Mouse (Mus musculus) gastrocnemius, postnatal 4 days (tissue): ENCODE results near the gene Ncbp2. TPM values are rescaled to one million over a fixed set of nuclear protein-coding genes. Genes with fewer than 3 reads are reported as not detected.

Source experiments
- DNase-seq, 2 experiments: peaks; one replicate each; pipeline ENCODE4 v3.0.0; 2021 to 2022; ENCODE audit warnings: low spot score in 2 of 2, mixed read lengths in 2 of 2
- long read RNA-seq, 2 experiments: library from polyadenylated mRNA; stranded (forward); transcript quantifications; one replicate each; pipeline ENCODE4 v2.0.0; 2021
- total RNA-seq, 2 experiments: library from RNA; stranded (reverse); gene quantifications; 2 replicates each; pipeline ENCODE4 v1.2.3; 2021

The Ncbp2 gene
- total RNA-seq, result 10 to 100 TPM; 33.2 to 35.1 TPM
- long read RNA-seq, experiment 1, transcript Ncbp2-201 (4 exons, 2,070 nt), result major isoform, 47 of 52 reads
- long read RNA-seq, experiment 1, partial matches to known transcripts, result 3 of 52 reads
- long read RNA-seq, experiment 1, other reads (novel, unspliced or antisense), result 2 of 52 reads
- long read RNA-seq, experiment 2, transcript Ncbp2-201 (4 exons, 2,070 nt), result major isoform, 45 of 48 reads
- long read RNA-seq, experiment 2, partial matches to known transcripts, result 1 of 48 reads
- long read RNA-seq, experiment 2, other reads (novel, unspliced or antisense), result 2 of 48 reads

- peak; percentile 96 to 97 for DNase-seq
Measured at GRCm38 (mm10) chr16:31948345-31948774, at the start of gene Ncbp2, which contains the start of gene 0610012G03Rik. TSS of gene Ncbp2 (plus strand) at chr16:31948513. TSS of gene 0610012G03Rik (minus strand) at chr16:31948494.

- no peak for DNase-seq
Measured at GRCm38 (mm10) chr16:31898546-31899326, 49.6 kb upstream of the Ncbp2 start.

- DNase-seq, result no peak
Measured at GRCm38 (mm10) chr16:31901886-31902285, 46.4 kb upstream of the Ncbp2 start.

DNA sequence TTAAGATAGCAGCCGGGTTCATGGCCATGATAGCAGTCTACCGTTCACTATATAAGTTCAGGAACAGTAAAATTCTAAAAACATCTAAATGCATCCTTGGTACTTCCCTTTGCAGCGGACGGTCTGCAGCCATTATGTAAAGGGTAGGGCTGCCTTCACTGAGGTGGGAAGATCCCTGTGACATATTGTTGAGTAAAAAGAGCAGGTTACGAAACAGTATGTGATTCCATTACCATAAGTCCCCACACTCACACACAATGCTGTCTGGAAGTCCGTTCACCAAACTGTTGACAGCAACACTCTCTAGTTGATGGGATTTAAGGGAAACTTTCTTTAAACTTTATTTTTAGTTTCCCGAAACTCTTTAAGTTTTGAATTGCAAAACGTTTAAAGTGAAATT, 45.1 kb upstream of the Ncbp2 start:
- DNase-seq, result no peak

DNA sequence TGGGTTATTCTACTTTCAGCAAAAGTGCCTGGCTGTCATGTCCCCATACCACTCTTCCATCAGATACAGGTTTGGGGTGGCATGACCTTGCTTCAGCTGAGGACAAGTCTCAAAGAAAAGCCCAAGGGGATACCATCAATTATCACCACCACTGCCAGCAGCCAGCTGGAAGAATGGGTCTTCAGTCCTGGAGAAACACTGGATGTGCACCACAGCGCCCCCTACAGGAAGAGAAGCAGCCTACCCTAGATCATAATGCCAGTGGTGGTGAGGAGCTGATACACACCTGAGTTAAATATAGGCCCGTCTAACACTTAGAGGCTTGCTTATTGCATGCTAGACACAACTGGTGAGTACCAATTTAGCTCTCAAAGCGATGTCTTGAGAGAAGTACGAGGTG, 43.0 kb upstream of the Ncbp2 start:
- DNase-seq, result no peak

- DNase-seq, result no peak
Measured at GRCm38 (mm10) chr16:31905891-31906825, 42.2 kb upstream of the Ncbp2 start.

GRCm38 (mm10) chr16:31906896-31907295, 41.4 kb upstream of the Ncbp2 start:
- DNase-seq, result peak in 1 of 2 experiments; percentile 52

- no peak for DNase-seq
Measured at GRCm38 (mm10) chr16:31908959-31909358, 39.4 kb upstream of the Ncbp2 start.

DNA sequence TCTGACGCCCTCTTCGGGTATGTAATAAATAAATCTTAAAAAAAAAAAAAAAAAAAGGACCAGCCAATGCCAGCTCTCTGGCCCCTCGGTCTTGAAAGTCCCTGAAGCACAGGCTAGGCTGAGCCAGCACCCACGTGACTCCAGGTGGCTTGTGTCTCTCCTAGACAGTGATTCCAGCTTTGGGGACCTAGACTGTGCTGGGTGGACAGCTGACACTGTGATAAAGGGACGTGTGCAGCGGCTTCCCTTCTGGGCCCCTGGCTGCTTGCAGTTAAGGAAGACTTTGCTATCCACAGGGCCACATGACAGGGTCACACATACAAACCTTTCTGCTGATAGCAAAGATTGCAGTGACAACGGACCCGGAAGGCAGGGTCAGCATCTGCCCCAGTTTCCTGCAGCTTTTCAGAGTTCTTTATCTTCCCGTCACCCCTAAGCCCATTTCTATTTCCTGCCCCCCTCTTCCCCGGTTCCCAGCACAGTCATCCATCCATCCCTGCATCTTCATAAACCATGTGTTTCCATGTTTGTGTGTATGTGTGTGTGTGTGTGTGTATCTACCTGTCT, 37.9 kb upstream of the Ncbp2 start:
- no peak for DNase-seq

DNA sequence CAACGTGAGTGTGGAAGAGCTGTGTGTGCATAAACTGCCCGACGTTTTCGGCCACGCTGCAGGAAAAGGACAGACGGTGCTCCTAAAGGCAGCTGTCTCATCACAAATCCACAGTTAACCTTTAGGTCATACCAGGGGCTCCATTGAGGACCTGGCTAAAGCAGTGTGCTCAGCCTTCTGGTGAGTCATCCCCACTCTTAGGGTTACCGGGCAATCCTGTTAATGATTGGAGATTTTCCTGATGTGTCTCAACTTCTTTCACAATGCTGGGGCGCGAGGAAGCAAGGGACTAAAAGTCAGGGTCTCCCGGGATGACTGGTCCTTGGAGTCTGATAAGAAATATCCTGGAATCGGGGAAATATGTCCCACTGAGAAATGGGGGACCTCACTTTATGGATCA, 30.5 kb upstream of the Ncbp2 start:
- DNase-seq, result no peak

- peak; percentile 45 to 72 for DNase-seq
Measured at GRCm38 (mm10) chr16:31918248-31918724, 30.0 kb upstream of the Ncbp2 start.

DNA sequence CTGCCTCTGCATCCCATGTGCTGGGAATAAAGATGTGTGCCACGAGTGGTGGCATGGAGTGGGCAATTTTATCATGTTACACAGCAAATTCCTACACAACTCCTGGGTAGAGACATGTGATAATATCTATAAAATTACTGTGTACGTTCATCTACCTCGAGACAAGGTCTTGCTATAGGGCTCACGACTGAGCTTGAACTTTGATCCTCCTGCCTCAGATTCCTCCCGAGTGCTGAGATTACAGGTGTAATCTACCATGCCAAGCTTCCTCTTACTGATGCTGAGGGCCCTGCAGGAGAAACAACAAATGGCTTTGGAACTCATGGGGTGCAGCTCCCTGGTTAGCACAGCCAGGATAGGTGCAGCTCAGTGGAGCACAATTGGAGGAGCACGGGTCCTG, 23.9 kb upstream of the Ncbp2 start:
- DNase-seq, result no peak

GRCm38 (mm10) chr16:31926091-31926490, 22.2 kb upstream of the Ncbp2 start:
- no peak for DNase-seq

DNA sequence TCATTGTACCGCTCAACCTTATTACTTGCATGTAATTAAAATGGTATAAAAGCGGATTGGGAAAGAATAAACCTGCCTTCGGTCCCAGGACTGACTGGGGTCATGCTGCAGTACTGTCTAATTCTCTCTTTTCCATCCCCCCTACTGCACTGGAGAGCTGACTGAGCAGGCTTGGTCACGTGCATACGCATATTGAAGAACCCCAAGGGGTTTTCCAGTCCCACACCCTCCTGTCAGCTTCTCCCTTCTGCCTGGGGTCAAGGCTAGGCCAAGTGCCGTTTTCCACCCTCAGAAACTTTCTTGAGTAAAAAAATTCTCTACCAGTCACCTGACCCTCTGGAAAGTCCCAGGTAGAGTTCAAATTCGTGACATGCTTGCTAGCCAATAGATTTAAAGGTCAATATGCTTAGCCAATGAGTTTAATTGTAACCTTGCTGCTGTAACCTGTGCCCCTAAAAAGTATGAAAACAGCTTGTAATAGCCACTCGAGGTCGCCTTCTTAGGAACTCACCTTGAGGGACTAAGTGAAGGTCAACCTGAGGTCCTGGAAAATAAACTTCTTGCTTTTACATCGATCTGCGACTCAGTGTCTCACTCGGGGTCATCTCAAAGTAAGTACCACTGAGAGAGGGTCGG, 21.6 kb upstream of the Ncbp2 start:
- no peak for DNase-seq

- DNase-seq, result no peak
Measured at GRCm38 (mm10) chr16:31927412-31927811, 20.9 kb upstream of the Ncbp2 start.

DNA sequence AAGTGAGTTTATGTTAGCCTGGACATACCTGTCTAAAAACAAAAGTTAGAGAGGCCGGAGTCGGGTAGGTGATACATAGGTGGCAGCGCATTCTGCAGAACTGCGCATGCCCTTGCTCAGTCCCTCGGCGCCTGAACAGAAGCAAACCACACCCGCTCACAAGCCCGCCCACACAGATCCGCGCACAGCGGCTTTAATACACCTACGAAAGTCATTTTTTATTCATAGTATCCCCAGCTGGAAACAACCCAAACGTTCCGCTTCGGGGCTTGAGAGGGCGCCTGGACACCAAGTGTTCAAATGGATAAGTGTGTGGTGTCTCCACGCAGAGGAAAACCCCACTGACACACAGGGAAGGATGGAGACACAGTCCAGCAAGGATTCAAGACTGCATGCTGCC, 17.0 kb upstream of the Ncbp2 start:
- DNase-seq, result peak in 1 of 2 experiments; percentile 7

DNA sequence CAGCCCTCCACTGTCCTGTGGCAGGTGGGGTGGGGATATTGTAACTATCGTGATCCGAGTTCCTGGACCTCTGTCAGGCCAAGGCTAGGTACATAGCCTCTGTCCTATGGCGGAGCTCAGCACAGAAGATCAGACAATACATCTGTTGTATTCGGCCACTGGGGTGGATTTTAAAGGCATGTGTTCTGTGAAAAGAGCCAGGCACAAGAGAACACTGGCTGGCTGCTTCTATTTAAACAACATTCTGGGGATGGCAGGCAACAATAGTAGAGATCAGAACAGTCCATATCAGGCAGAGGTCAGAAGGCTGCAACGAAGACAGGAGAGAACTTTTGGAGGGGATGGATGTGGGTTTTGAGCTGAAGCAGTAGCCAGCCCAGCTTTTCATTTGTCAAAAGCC, 16.1 kb upstream of the Ncbp2 start:
- DNase-seq, result peak in 1 of 2 experiments; percentile 9

DNA sequence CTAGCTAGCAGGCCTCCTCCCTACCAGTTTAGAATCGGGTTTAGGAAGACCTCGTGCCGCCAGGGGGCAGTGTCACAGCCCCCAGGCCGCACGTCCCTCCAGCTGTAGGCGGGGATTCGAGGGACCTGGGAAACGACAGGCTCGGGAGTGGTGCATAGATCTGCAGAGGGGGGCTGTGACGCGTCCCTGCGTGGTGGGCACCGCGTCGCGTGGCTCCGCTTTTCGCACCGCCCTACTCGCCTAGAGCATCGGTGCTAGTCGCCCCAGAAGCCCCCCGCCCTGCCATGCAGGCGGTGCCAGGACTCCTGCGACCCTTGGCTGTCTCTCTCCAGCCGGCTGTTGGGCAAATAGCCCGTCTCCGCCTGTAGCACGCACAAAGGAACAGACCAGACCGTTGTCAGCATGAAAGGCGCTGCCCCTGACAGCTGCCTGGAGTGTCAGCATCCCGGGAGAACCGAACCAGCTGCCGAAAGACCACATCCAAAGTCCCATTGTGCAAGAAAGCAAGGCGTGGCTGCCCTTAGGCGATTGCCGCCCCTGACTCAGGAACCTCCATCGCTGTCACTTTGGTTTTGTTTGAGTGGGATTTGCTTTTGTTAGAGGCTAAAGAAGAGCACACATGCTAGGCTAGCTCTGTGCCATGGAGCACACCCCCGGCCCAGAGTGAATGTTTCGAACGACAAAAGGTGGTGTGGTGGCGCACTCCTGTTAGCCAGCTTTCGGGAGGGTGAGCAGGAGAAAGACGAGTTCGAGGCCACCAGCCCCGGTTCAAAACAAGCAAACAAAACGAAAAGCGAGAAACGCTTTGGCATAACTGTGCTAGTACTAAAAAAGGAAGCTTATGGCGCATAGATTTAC, 15.2 kb upstream of the Ncbp2 start:
- peak; percentile 82 to 90 for DNase-seq
